Mouse (Mus musculus) adrenal gland, adult 2 months (tissue): ENCODE measurements around the gene P3h4. TPM values are rescaled to one million over a fixed set of nuclear protein-coding genes. Genes with fewer than 3 reads are reported as not detected.

Experiments used
- DNase-seq: peaks from one replicate; pipeline ENCODE4 v3.0.0; 2021
- polyA plus RNA-seq: library from polyadenylated mRNA; depleted of rRNA; stranded (reverse); fragments of >200 nt; gene quantifications from 2 replicates; pipeline ENCODE4 v1.2.3, GENCODE M21; 2012
- total RNA-seq, 2 experiments: library from RNA; stranded (reverse); gene quantifications; 2 replicates each; pipeline ENCODE4 v1.2.3; 2021

P3h4 gene
- total and polyA plus RNA-seq, 3 experiments = 20.3 to 76.3 (median 40.8) TPM

DNA sequence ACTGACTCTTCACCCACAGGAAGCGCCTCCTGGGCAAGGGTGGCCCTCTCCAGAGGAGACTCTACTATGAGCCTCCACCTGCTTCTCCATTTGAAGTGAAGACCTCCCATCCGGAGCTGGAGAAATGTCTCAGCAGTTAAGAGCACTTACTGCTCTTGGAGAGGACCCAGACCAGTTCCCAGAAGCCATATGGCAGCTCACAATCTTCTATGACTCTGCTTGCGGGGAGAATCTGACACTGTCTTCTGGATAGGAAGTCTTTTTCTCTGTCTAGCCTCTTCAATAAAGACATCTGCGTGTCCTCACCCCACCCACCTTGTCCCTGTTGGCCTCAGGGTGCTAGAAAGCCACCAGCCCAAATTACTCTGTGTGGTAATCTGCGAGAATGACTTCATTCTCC, 21.7 kb downstream of the P3h4 start:
- DNase-seq = no peak

DNA sequence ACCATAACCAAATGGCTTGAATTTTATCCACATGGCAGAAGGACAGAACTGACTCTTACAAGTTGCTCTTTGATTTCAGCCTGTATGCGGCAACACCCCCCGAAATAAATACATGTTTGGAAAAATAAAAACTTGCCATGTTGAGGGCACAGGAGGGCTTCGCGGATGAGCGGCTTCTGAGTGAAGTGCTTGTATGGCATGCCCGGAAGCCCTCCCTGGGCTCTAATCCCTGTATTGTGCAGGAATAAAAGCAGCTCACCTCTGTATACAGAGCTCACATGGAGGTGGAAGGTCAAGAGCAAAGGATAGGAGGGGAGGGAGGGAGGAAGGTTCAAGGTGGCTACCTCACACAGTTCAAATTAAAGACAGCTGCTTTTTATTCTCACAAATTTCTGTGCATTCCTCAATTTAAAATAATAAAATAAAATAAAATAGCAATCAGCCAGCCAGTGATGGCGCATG, 22.7 kb downstream of the P3h4 start:
- DNase-seq = no peak

DNA sequence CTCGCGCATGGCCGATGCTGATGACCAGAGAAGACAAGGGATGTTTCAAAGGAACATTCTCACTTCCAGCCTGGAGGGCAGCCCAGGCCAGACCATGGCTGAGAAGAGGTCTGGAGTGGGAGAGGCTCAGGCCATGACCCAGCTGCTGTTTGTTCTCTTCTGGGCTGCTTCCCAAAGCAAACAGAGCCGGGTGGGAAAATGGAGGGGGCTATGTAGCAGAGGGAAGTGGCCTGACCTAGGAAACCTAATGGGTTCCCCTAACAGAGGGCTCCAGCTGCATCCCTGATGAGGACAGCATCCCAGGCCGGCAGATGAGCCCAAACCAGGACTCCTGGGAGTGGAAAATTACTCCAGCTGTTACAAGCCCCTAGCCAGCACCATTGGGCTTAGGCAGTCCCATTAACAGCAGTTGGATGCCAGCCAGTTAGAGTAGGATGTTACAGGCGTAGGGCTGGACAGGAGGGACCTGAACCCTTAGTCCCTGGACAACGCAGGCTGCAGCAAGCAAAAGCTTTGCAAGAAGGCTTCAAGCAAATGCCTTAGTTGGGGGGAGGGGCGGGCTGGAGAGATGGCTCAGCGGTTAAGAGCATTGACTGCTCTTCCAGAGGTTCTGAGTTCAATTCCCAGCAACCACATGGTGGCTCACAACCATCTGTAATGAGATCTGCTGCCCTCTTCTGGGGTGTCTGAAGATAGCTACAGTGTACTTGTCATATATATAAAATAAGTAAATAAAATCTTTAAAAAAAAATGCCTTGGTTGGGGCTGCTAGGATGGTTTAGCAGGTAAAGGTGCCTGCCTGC, 23.4 kb downstream of the P3h4 start:
- DNase-seq = peak; percentile 81

- DNase-seq = peak; percentile 68
Measured at GRCm38 (mm10) chr11:100389931-100390445, 24.6 kb downstream of the P3h4 start.

- peak; percentile 82 for DNase-seq
Measured at GRCm38 (mm10) chr11:100388588-100388987, 26.0 kb downstream of the P3h4 start.

DNA sequence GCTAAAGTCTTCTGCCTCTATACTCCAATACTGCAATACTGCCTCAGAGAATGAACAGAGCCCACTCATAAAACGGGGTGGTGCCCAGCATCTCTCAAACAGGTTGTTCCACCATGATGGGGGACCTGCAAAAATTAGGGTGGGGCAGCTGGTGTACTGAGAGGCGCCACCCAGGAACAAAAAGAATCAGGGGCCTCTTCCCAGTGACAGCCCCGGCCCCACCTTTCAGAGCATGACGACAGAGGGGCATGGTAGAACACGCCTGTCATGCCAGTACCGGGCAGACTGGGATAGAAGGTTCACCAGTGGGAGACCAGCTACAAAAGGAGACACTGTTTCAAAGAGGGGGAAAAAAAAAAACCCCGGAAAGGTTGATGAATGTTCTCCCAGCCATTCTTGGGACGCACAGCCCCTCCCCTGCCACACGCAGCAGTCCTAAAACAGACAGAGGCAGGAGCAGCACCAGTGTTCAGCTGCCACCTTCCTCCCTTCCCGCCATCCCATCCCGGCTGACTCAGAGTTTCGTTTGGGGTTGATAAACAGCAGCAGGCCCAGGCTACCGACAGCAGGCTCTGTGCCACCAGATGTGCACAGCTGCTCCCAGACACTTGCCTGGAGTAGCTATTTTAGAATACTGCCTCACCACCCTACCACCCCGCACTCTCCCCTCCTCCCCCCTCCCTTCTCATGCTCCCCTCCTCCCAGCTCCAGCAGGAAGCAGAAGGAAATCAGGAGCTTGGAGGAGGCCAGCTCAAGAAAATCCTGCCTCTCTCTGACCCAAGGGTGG, 26.9 kb downstream of the P3h4 start:
- peak; percentile 59 for DNase-seq

DNA sequence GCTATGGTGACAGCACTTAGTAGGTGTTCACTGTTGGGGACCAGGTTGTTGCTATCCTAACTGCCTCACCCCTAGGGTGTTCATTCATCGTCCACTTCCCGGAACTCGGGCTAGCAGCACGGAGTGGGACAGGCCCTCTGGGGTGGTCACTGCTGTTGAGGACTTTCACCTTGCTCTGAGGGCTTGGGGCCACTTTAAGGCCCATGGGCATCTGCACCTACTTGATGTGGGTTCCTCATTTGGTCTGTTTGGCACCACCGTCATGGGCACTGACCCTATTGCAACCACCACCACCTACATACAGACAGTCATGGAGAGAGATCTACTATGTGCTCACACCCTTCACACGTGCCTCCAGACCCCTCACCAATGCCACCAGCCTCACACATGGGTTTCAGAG, 27.5 kb downstream of the P3h4 start:
- DNase-seq = no peak

GRCm38 (mm10) chr11:100386586-100386985, 28.1 kb downstream of the P3h4 start:
- no peak for DNase-seq

GRCm38 (mm10) chr11:100385016-100385415, 29.6 kb downstream of the P3h4 start:
- no peak for DNase-seq

DNA sequence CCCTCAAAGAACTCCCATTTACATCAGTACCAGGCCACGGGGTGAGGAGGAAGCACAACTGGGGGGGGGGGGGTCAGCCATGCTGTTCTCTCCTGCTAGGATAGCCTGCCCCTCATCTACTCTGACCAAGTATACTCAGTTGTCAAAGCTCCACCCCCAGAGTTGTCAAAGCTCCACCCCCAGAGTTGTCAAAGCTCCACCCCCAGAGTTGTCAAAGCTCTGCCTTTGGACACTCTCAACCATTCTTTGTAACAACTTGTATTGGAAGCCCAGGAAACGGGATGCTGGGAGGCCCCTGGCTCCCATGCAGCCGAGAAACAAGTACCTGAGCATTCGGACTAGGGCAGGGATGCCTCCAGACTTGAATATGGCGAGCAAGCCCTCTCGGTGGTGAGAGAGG, 32.0 kb downstream of the P3h4 start:
- no peak for DNase-seq

DNA sequence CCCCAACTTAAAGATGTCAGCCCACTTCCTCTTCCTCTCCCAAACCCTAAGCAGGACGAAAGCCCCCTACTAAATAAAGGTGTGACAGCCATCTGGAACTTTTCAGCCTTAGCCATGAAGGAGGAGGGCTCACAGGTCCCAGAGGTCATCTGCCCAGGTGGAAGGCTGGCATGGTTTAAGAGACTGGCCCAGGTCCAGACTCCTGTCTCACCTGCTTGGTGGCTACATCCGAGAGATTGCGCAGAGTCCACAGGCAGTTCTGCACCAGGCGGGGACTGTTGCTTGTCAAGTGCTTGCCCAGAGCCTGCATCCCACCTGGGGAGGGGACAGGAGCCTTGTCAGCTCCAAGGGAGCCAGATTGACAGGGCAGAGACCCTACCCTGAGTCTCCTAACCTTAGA, 35.3 kb downstream of the P3h4 start:
- no peak for DNase-seq

DNA sequence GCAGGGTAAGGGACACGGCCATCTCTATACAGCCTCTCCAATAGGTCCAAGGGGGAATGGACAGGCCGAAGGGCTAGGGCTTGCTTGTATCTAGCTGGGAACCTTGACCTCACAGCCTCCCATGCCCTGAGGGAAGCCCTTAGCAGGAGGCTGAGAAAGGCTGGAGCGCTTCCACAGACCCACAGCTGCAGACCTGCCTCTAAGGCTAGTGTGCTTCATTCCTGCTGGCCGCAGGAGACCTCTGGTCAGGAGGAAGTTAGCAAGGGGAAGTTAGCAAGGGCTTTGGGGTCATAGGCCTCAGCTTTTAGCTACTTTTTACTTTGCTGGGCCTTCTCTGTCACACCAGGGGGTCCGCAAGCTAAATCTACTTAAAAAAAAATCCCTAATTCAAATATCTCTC, 36.2 kb downstream of the P3h4 start:
- DNase-seq = no peak

- DNase-seq = no peak
Measured at GRCm38 (mm10) chr11:100377989-100378388, 36.6 kb downstream of the P3h4 start.

GRCm38 (mm10) chr11:100376746-100377389, 37.8 kb downstream of the P3h4 start:
- no peak for DNase-seq

- DNase-seq = no peak
Measured at GRCm38 (mm10) chr11:100376005-100376404, 38.6 kb downstream of the P3h4 start.

GRCm38 (mm10) chr11:100375127-100375526, 39.5 kb downstream of the P3h4 start:
- DNase-seq = no peak

- DNase-seq = no peak
Measured at GRCm38 (mm10) chr11:100371981-100372558, 42.6 kb downstream of the P3h4 start.

GRCm38 (mm10) chr11:100369822-100370221, 44.8 kb downstream of the P3h4 start:
- DNase-seq = no peak

- no peak for DNase-seq
Measured at GRCm38 (mm10) chr11:100369145-100369544, 45.5 kb downstream of the P3h4 start.

GRCm38 (mm10) chr11:100362979-100363562, 51.6 kb downstream of the P3h4 start:
- peak; percentile 68 for DNase-seq

GRCm38 (mm10) chr11:100362209-100362978, 52.2 kb downstream of the P3h4 start:
- peak; percentile 78 for DNase-seq
